Mouse (Mus musculus): ENCODE data around the gene Hpdl.

Gene Hpdl

GRCm38 (mm10) chr4:116796442-116797110 lies 24.9 kb downstream of the Hpdl start:
- DNase-seq, result no peak

GRCm38 (mm10) chr4:116794273-116794672 lies 27.2 kb downstream of the Hpdl start:
- no peak for DNase-seq

GRCm38 (mm10) chr4:116792453-116792852 lies 29.1 kb downstream of the Hpdl start:
- no peak for DNase-seq

GRCm38 (mm10) chr4:116788956-116789355 lies 32.6 kb downstream of the Hpdl start:
- peak; percentile 68 for DNase-seq

DNA sequence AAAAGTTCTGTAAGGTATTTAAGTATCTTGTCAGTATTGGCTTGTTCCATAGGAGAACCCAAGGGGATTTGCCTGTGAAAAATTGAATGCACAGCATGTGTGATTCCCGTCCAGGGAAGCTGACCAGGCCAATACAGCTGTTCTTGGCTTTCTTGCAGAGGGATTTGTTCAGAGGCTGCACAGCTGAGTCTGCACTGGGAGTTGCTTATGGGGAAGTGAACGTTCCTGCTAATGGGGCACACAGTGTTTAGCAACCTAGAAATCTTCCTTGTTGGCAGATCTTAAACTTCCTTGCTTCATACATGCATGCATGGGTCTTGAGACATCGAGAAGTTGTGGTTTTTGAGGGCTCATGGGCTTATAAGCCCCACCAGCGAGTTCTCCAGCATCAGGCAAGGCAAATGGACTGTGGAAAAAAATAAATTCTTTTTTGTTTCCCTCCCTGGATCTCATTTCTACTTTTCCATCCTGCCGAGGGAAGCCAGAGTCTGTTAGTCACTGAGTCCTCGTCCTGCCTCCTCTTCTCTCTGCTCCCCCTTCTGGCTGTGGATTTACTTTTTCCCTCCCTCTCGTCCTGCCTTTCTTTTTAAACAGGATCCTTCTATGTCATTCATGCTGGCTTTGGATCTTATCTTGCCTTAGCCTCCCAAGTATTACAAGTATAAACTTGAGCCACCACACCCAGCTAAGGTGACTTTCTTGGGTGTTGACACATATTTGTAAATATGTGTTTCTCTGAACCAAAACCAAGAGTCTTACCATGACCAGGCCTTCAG lies 33.3 kb downstream of the Hpdl start:
- no peak for DNase-seq

DNA sequence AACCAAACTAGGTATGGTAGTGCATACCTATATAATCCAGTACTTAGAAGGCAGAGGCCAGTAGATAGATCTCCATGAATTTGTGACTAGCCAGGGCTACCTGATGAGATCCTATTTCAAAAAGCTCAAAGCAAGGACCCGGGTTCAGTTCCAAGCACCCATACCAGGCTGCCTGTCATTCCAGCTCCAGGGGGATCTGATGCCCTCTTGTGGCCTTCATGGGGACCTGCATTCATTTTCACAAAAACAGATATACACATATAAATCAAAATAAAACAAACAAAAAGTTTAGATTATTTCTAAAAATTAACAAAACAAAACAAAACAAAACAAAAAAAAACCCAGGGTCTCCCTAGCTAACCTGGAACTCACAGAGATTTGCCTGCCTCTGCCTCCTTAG lies 34.9 kb downstream of the Hpdl start:
- no peak for DNase-seq

- peak; percentile 19 for DNase-seq
Observed at GRCm38 (mm10) chr4:116782171-116782570, 39.3 kb downstream of the Hpdl start.

DNA sequence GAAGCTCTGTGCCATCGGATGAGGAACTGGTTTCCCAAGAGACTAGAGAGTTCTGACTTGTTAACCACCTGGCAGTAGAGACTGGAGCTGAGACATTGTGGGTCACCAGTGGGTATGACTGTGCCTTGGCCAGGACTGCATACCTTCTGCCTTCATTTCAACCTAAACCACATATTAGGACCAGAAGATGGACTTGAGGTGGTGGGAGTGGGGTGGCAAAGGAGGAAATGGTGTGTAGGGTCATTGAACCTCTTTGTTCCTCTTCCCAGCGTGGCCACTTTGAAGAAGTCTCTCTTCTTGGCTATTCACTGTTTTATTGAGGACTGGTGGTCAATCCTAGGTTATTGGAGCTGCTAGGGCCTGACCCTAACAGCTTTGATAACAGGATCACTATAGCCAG lies 40.1 kb downstream of the Hpdl start:
- no peak for DNase-seq

DNA sequence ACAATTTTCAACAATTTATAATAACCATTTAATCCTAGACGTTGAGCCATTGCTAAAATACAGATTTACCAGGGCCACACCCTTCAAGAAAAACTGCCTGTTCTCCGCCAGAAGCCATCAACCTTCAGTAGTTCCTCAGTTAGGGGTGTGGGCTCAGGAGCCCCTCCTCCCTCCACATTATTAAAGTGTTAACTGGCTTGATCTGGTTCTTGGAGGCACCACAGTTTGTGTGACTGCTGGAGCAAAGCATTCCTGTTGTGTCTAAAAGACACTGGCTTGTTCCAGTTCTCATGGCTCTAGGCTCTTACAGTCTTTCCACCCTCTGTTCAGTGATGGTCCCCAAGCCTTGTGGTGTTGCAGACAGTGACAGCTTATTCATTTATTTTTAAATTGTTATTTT lies 41.0 kb downstream of the Hpdl start:
- no peak for DNase-seq

GRCm38 (mm10) chr4:116777079-116777478 lies 44.4 kb downstream of the Hpdl start:
- no peak for DNase-seq

DNA sequence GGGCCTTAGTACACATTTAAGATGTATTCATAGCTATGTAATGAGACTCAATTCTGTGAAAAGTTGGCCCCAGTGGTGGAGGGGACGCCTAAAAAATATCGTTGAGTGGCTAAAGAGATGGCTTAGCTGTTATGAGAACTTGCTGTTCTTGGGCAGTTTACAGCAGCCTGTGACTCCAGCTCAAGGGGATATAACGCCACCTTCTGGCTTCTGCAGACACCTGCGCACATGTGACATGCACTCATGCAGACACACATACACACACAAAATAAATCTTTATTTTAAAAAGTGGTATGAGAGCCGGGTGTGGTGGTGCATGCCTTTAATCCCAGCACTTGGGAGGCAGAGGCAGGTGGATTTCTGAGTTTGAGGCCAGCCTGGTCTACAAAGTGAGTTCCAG lies 45.1 kb downstream of the Hpdl start:
- DNase-seq, result no peak

Measured in cerebellum, adult 11-12 months (tissue).